Comparison of ENCODE assay signal across 8 mouse cellular contexts in the genomic region with DNA sequence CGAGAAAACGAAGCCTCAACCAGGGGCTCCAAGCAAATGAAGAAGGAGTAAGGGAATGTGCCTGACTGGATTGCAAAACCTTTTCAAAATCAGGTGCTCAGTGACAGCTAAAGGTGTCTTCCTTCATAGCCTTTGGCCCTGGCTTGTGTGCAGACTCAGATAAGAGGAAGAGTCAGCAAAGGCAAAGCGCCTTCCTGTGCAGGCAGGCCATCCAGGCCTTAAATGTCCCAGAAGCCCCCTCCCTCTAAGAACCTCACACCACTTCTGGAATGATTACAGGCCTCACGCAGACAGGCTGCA. TPM values are rescaled to one million over a fixed set of nuclear protein-coding genes. Genes with fewer than 3 reads are reported as not detected.
DNase-seq lines count a peak whose midpoint lies in the region; ATAC-seq and TF ChIP-seq lines count a peak whose summit lies in the region.

No protein-coding gene starts in this region.

- ATAC-seq in cerebellum, adult (ENCODE audit: insufficient number of reproducible peaks, low FRiP score, low TSS enrichment), result peak; percentile 37
- no peak for ATAC-seq in limb, embryonic 11.5 days (ENCODE audit: insufficient number of reproducible peaks, low FRiP score, low TSS enrichment, low read depth)
- no peak for ATAC-seq in neural tube, embryonic 13.5 days (ENCODE audit: low read depth)

- TF ChIP-seq POLR2A in spleen, adult 2 months (IDR thresholded peaks at IDR 0.05; ENCODE audit: low read depth, low read length), result no peak

- peak overlapping the region; percentile 90 for H3K9ac ChIP-seq in limb, embryonic 11.5 days (ENCODE audit: low read length)
- peak overlapping the region; percentile 88 for H3K9ac ChIP-seq in neural tube, embryonic 13.5 days

- H3K9me3 ChIP-seq in limb, embryonic 11.5 days (ENCODE audit: control insufficient read depth, low read length), result no peaks in the 10 kb centered on the region
- H3K9me3 ChIP-seq in neural tube, embryonic 13.5 days, result no peaks in the 10 kb centered on the region

- peak overlapping the region; percentile 81 for H3K4me2 ChIP-seq in limb, embryonic 11.5 days (ENCODE audit: low read depth, severe bottlenecking)
- peak overlapping the region; percentile 72 for H3K4me2 ChIP-seq in neural tube, embryonic 13.5 days

- 11% methylated on average over 4 of the region's 4 CpGs for WGBS in spleen, adult 2 months
- 14% methylated on average over 4 of the region's 4 CpGs for WGBS in limb, embryonic 11.5 days
- 15% methylated on average over 4 of the region's 4 CpGs for WGBS in neural tube, embryonic 13.5 days

- no peaks in the 10 kb centered on the region for H3K36me3 ChIP-seq in spleen, adult 2 months (ENCODE audit: control insufficient read depth, insufficient read depth, low read length)
- no peaks in the 10 kb centered on the region for H3K36me3 ChIP-seq in limb, embryonic 11.5 days (ENCODE audit: control insufficient read depth, insufficient read depth, low read length)
- no peaks in the 10 kb centered on the region for H3K36me3 ChIP-seq in neural tube, embryonic 13.5 days

- H3K4me3 ChIP-seq in spleen, adult 2 months (ENCODE audit: extremely low read depth, insufficient read depth, insufficient read length), result peak overlapping the region; percentile 82
- H3K4me3 ChIP-seq in limb, embryonic 11.5 days (ENCODE audit: low read depth, low read length), result peak overlapping the region; percentile 89
- H3K4me3 ChIP-seq in neural tube, embryonic 13.5 days, result peak overlapping the region; percentile 84

- no peak for TF ChIP-seq CTCF in spleen, adult 2 months (IDR thresholded peaks at IDR 0.05; ENCODE audit: extremely low read depth, insufficient read depth, insufficient read length, insufficient replicate concordance)

- H3K27ac ChIP-seq in spleen, adult 2 months (ENCODE audit: insufficient read depth, low read length), result peak overlapping the region; percentile 73
- H3K27ac ChIP-seq in limb, embryonic 11.5 days (replicated peaks; ENCODE audit: low read depth, low read length), result no peak overlapping the region
- peak overlapping the region; percentile 88; the same call in 1 of the 2 replicates for H3K27ac ChIP-seq in neural tube, embryonic 13.5 days (replicated peaks)

- no peaks in the 10 kb centered on the region for H3K27me3 ChIP-seq in spleen, adult 2 months (ENCODE audit: control insufficient read depth, insufficient read depth, low read length)
- H3K27me3 ChIP-seq in limb, embryonic 11.5 days (ENCODE audit: control insufficient read depth, insufficient read depth, low read length), result no peaks in the 10 kb centered on the region
- no peaks in the 10 kb centered on the region for H3K27me3 ChIP-seq in neural tube, embryonic 13.5 days

- no peak for DNase-seq in cerebellum, postnatal 25 days
- DNase-seq in spleen, adult 2 months (ENCODE audit: low read depth in 1 of 2, low spot score in 2 of 2), result peak in 1 of 2 experiments; percentile 3
- DNase-seq in spleen, postnatal 4 days (ENCODE audit: low spot score in 2 of 2), result no peak
- DNase-seq in limb, embryonic 11.5 days (ENCODE audit: low spot score), result no peak
- no peak for DNase-seq in embryo, embryonic 10.5 days (ENCODE audit: low spot score)
- DNase-seq in gastrocnemius, adult 8-10 months (ENCODE audit: low spot score in 2 of 2), result no peak

- peaks cover 2% of the 10 kb centered on the region; the same call in 1 of the 2 replicates for H3K4me1 ChIP-seq in spleen, adult 2 months (ENCODE audit: control insufficient read depth, insufficient read depth, insufficient read length)
- 0 out of 2 replicates have a peak, but pooled peaks cover 4% of the 10 kb centered on the region for H3K4me1 ChIP-seq in limb, embryonic 11.5 days (ENCODE audit: control insufficient read depth, insufficient read depth, low read length)
- peaks cover 19% of the 10 kb centered on the region for H3K4me1 ChIP-seq in neural tube, embryonic 13.5 days (replicated peaks)

RNA-seq across cellular contexts. Expression of gene Dennd1a, which starts 0.8 kb away (rescaled TPM):
- polyA plus RNA-seq in spleen, adult 2 months (2012; rRNA removed), result 16.0 and 17.5 TPM in 2 replicates
- polyA plus RNA-seq in limb, embryonic 11.5 days (2014; fragmentation: Nextera tagmentation; extraction: Ambion mirVana), result 11.3 and 12.3 TPM in 2 replicates
- 14.3 and 14.6 TPM in 2 replicates for polyA plus RNA-seq in neural tube, embryonic 13.5 days (2015; fragmentation: Nextera tagmentation; extraction: Ambion mirVana)
- total RNA-seq in gastrocnemius, adult 8-10 months (2022), result 10 to 100 TPM; 33.8 to 40.0 (median 37.8) TPM

RNA-seq across cellular contexts. Expression of gene Lhx2, which starts 52.7 kb away (rescaled TPM):
- polyA plus RNA-seq in spleen, adult 2 months (2012; rRNA removed), result 0.25 and 0.30 TPM in 2 replicates
- polyA plus RNA-seq in limb, embryonic 11.5 days (2014; fragmentation: Nextera tagmentation; extraction: Ambion mirVana), result 29.0 and 31.2 TPM in 2 replicates
- 3.7 and 4.3 TPM in 2 replicates for polyA plus RNA-seq in neural tube, embryonic 13.5 days (2015; fragmentation: Nextera tagmentation; extraction: Ambion mirVana)
- under 1 TPM in 3 of 4 experiments, not detected in 1; 0.09 to 0.32 (median 0.15) TPM for total RNA-seq in gastrocnemius, adult 8-10 months (2022)
